Mouse (Mus musculus) bone marrow, adult 2 months (tissue): ENCODE results near the gene Fam221a.

Source experiments
- CTCF ChIP-seq: fragments of 200-500 bp; IDR thresholded peaks from 2 replicates; pipeline ENCODE4 v1.5.1; 2011; ENCODE audit warnings: low read length, control low read depth; ENCODE audit not compliant: control insufficient read depth, insufficient read depth
- POLR2A ChIP-seq: fragments of 200-500 bp; IDR thresholded peaks from 2 replicates; pipeline ENCODE4 v1.6.1; 2011; ENCODE audit warnings: low read depth, mild to moderate bottlenecking, control low read depth, low read length, borderline replicate concordance; ENCODE audit not compliant: control insufficient read depth

GRCm38 (mm10) chr6:49326846-49327245, 40.7 kb upstream of the Fam221a start:
- TF ChIP-seq POLR2A (no peak), CTCF (no peak)
